Comparison of ENCODE assay signal across 8 mouse cellular contexts in genomic region chr8:94532873-94533671, GRCm38 (mm10). TPM values are rescaled to one million over a fixed set of nuclear protein-coding genes. Genes with fewer than 3 reads are reported as not detected.
DNase-seq lines count a peak whose midpoint lies in the region; ATAC-seq and TF ChIP-seq lines count a peak whose summit lies in the region.

TSS of gene Cpne2 (plus strand) at chr8:94532990.

- no peaks in the 10 kb centered on the region for H3K4me1 ChIP-seq in cortical plate, adult 2 months (ENCODE audit: control insufficient read depth, insufficient read depth, low read length)
- H3K4me1 ChIP-seq in hindbrain, postnatal 0 days (ENCODE audit: insufficient read depth, low read length), result peaks cover 24% of the 10 kb centered on the region

- intact Hi-C loops in gastrocnemius, postnatal 14 days (cut with DNase I; ENCODE audit: low total_unique reads), result no loop called here
- intact Hi-C loops in left cerebral cortex, postnatal 10 days (cut with DNase I), result no loop called here

- H3K27me3 ChIP-seq in hindbrain, postnatal 0 days (ENCODE audit: insufficient read depth, low read length), result no peaks in the 10 kb centered on the region

- no peak within 1 kb of the TSS for H3K27ac ChIP-seq in cortical plate, adult 2 months (ENCODE audit: insufficient read depth, low read length)
- H3K27ac ChIP-seq in hindbrain, postnatal 0 days, result peak within 1 kb of the TSS; percentile 68

- H3K4me2 ChIP-seq in hindbrain, postnatal 0 days (ENCODE audit: low read depth, low read length), result peak within 1 kb of the TSS; percentile 96

- TF ChIP-seq POLR2A in cortical plate, adult 2 months (IDR thresholded peaks at IDR 0.05; ENCODE audit: extremely low read depth, insufficient read depth, low read length), result no peak

- peak within 1 kb of the TSS; percentile 72 for H3K9ac ChIP-seq in hindbrain, postnatal 0 days (replicated peaks; ENCODE audit: low read length)

- ATAC-seq in hindbrain, postnatal 0 days, result peak; percentile 85
- peak; percentile 83 for ATAC-seq in megakaryocyte, adult 5-6 weeks (ENCODE audit: poor library complexity, severe bottlenecking)

- H3K36me3 ChIP-seq in hindbrain, postnatal 0 days (ENCODE audit: insufficient read depth, low read length), result no peaks in the 10 kb centered on the region

- peak; percentile 48 for DNase-seq in R1 (ENCODE audit: low read depth, low spot score)
- DNase-seq in gastrocnemius, postnatal 14 days, result peak; percentile 83
- peak; percentile 65 for DNase-seq in hindbrain, postnatal 0 days (ENCODE audit: low spot score)
- peak in 1 of 2 experiments; percentile 88 for DNase-seq in left cerebral cortex, postnatal 10 days (ENCODE audit: extremely low spot score in 1 of 2, low spot score in 2 of 2)
- peak; percentile 51 for DNase-seq in right cerebral cortex, postnatal 14 days
- DNase-seq in urinary bladder, postnatal 4 days (ENCODE audit: low spot score in 2 of 2), result peak; percentile 56 to 65

- WGBS in hindbrain, postnatal 0 days, result under 1% methylated on average over 62 of the region's 81 CpGs

- H3K9me3 ChIP-seq in hindbrain, postnatal 0 days (ENCODE audit: low read length), result no peaks in the 10 kb centered on the region

- peak within 1 kb of the TSS; percentile 22 for H3K4me3 ChIP-seq in cortical plate, adult 2 months (ENCODE audit: insufficient read depth, low read length)
- peak within 1 kb of the TSS; percentile 63 for H3K4me3 ChIP-seq in hindbrain, postnatal 0 days (ENCODE audit: low read length)

- no peak for TF ChIP-seq CTCF in cortical plate, adult 2 months (IDR thresholded peaks at IDR 0.05; ENCODE audit: extremely low read depth, insufficient read depth, low read length)
- TF ChIP-seq CTCF in hindbrain, postnatal 0 days (IDR thresholded peaks at IDR 0.05; ENCODE audit: low read depth), result peak; percentile 37

RNA-seq across cellular contexts. Expression of gene Cpne2, which starts in this region (rescaled TPM):
- polyA plus RNA-seq in cortical plate, adult 2 months (2012; rRNA removed), result 26.7 and 28.2 TPM in 2 replicates
- total RNA-seq in gastrocnemius, postnatal 14 days (2021), result 10 to 100 TPM; 13.4 to 20.7 TPM
- 45.5 and 57.8 TPM in 2 replicates for total RNA-seq in hindbrain, postnatal 0 days (2014; rRNA removed)
- 33.6 and 39.3 TPM in 2 replicates for polyA plus RNA-seq in hindbrain, postnatal 0 days (2015; fragmentation: Nextera tagmentation; extraction: Ambion mirVana)
- total RNA-seq in left cerebral cortex, postnatal 10 days (2021), result 10 to 100 TPM; 40.3 to 42.3 TPM
- 51.2 and 57.6 TPM in 2 replicates for total RNA-seq in megakaryocyte, adult 5-6 weeks (2015)
- total RNA-seq in megakaryocyte, adult 5-6 weeks (2017), result 30.9 and 40.7 TPM in 2 replicates
